8 mouse cellular contexts compared by ENCODE assay signal in genomic region chr11:63922091-63922621, GRCm38 (mm10). TPM values are rescaled to one million over a fixed set of nuclear protein-coding genes. Genes with fewer than 3 reads are reported as not detected.
DNase-seq lines count a peak whose midpoint lies in the region; ATAC-seq and TF ChIP-seq lines count a peak whose summit lies in the region.

TSS of gene Hs3st3b1 (minus strand) at chr11:63922290.

- H3K27ac ChIP-seq in ES-E14 (ENCODE audit: insufficient read depth, low read depth, low read length, poor library complexity, severe bottlenecking), result no peak within 1 kb of the TSS
- peak within 1 kb of the TSS; percentile 80 for H3K27ac ChIP-seq in hindbrain, embryonic 13.5 days

- peak within 1 kb of the TSS; percentile 21 for H3K9ac ChIP-seq in ES-E14 (ENCODE audit: insufficient read depth, low read depth, low read length, poor library complexity, severe bottlenecking)
- H3K9ac ChIP-seq in hindbrain, embryonic 13.5 days, result peak within 1 kb of the TSS; percentile 80

- H3K4me2 ChIP-seq in hindbrain, embryonic 13.5 days, result peak within 1 kb of the TSS; percentile 88

- under 1% methylated on average over 42 of the region's 43 CpGs for WGBS in hindbrain, embryonic 13.5 days

- peak; percentile 97 for DNase-seq in ES-E14 (ENCODE audit: low read depth, low spot score)
- DNase-seq in cerebellum, postnatal 10 days, result peak; percentile 88 to 94
- DNase-seq in frontal cortex, postnatal 25 days (ENCODE audit: low spot score in 2 of 2), result peak; percentile 54 to 72
- peak; percentile 62 to 81 for DNase-seq in layer of hippocampus, postnatal 14 days (ENCODE audit: low spot score in 2 of 2)
- peak; percentile 93 for DNase-seq in lung, postnatal 14 days
- peak; percentile 92 for DNase-seq in ovary, postnatal 36 days (ENCODE audit: low spot score)
- DNase-seq in thymus, postnatal 14 days, result peak; percentile 92

- H3K4me1 ChIP-seq in ES-E14 (ENCODE audit: control insufficient read depth in 2 of 2, insufficient read depth in 2 of 2, low read length in 2 of 2, poor library complexity in 1 of 2), result peaks cover 0 to 17% of the 10 kb centered on the region in 2 experiments; a peak in 2 of 4 replicates
- H3K4me1 ChIP-seq in hindbrain, embryonic 13.5 days (replicated peaks), result peaks cover 66% of the 10 kb centered on the region

- peak within 1 kb of the TSS; percentile 65 to 88 for H3K4me3 ChIP-seq in ES-E14 (ENCODE audit: insufficient read depth in 1 of 2, low read depth in 1 of 2, low read length in 2 of 2, poor library complexity in 1 of 2, severe bottlenecking in 1 of 2)
- H3K4me3 ChIP-seq in hindbrain, embryonic 13.5 days, result peak within 1 kb of the TSS; percentile 59

- peak; percentile 96 for ATAC-seq in hindbrain, embryonic 13.5 days (ENCODE audit: low FRiP score)

- in situ Hi-C loops in ES-E14 (cut with MboI; ENCODE audit: low sequenced_read_pairs in 2 of 2, unreplicated experiment in 2 of 2), result loop anchor here in 1 of 2 experiments (25.0 kb wide), 1 partner anchor 515 kb away; the partner anchor contains the start of genes F930015N05Rik and Hs3st3a1

- H3K9me3 ChIP-seq in ES-E14 (ENCODE audit: control insufficient read depth, insufficient read depth, low read depth, low read length), result no peaks in the 10 kb centered on the region
- no peaks in the 10 kb centered on the region for H3K9me3 ChIP-seq in hindbrain, embryonic 13.5 days

- peaks cover 89% of the 10 kb centered on the region for H3K27me3 ChIP-seq in hindbrain, embryonic 13.5 days

- no peaks in the 10 kb centered on the region for H3K36me3 ChIP-seq in ES-E14 (ENCODE audit: control insufficient read depth, insufficient read depth, low read length, poor library complexity, severe bottlenecking)
- H3K36me3 ChIP-seq in hindbrain, embryonic 13.5 days, result no peaks in the 10 kb centered on the region

TF ChIP-seq in ES-E14, 5 proteins besides CTCF, POLR2A, EP300 and RAD21:
- TF ChIP-seq HCFC1 (IDR thresholded peaks at IDR 0.05; ENCODE audit: borderline replicate concordance, insufficient read depth, low read length) (no peak), MAFK (IDR thresholded peaks at IDR 0.05; ENCODE audit: insufficient read depth, low read depth, low read length) (no peak), ZC3H11A (IDR thresholded peaks at IDR 0.05; ENCODE audit: borderline replicate concordance, low read depth, low read length) (no peak), CHD2 (IDR thresholded peaks at IDR 0.05; ENCODE audit: low read depth, low read length) (peak; percentile 80), ZNF384 (IDR thresholded peaks at IDR 0.05; ENCODE audit: low read depth, low read length) (no peak)

RNA-seq across cellular contexts. Expression of gene Hs3st3b1, which starts in this region (rescaled TPM):
- 4.4 and 8.1 TPM in 2 replicates for total RNA-seq in ES-E14 (2012; rRNA removed)
- 6.5 and 7.5 TPM in 2 replicates for polyA plus RNA-seq in hindbrain, embryonic 13.5 days (2015; fragmentation: Nextera tagmentation; extraction: Ambion mirVana)
- under 1 TPM; 0.48 to 0.62 TPM for total RNA-seq in layer of hippocampus, postnatal 14 days (2021)

Comparison
In these comparisons a context has a peak if more than half of its experiments do, and no peak if none do; other contexts are left out.
1. Peak in DNase-seq in layer of hippocampus, postnatal 14 days; RNA of the gene not detected or under 1 TPM.